Mouse (Mus musculus) C2C12 (cell line): Measurements from ENCODE around the gene Gorasp2. TPM values are rescaled to one million over a fixed set of nuclear protein-coding genes. Genes with fewer than 3 reads are reported as not detected.

Experiments
- H3K27me3 ChIP-seq: one replicate; pipeline ENCODE4 v1.6.1; 2011; ENCODE audit not compliant: control insufficient read depth, insufficient read depth, insufficient read length
- H3K36me3 ChIP-seq: one replicate; pipeline ENCODE4 v1.6.1; 2011; ENCODE audit not compliant: control insufficient read depth, insufficient read depth
- H3K4me3 ChIP-seq: one replicate; pipeline ENCODE4 v1.5.1; 2011; ENCODE audit warnings: mild to moderate bottlenecking, control low read depth; ENCODE audit not compliant: poor library complexity, insufficient read depth, severe bottlenecking
- H3K79me2 ChIP-seq: one replicate; pipeline ENCODE4 v1.6.1; 2011; ENCODE audit not compliant: control insufficient read depth, insufficient read depth
- H3K79me3 ChIP-seq: one replicate; pipeline ENCODE4 v1.6.1; 2011; ENCODE audit warnings: low read depth, control low read depth
- H3ac ChIP-seq: one replicate; pipeline ENCODE3; 2011; ENCODE audit warnings: low read depth; ENCODE audit not compliant: control insufficient read depth, insufficient read length
- CEBPB ChIP-seq: IDR thresholded peaks from one replicate; pipeline ENCODE4 v1.6.1; 2011; ENCODE audit warnings: low read depth, mild to moderate bottlenecking, control low read depth, moderate library complexity
- CTCF ChIP-seq: IDR thresholded peaks from one replicate; pipeline ENCODE4 v1.5.1; 2011; ENCODE audit not compliant: control insufficient read depth, insufficient read depth, insufficient read length
- FOSL1 ChIP-seq: IDR thresholded peaks from one replicate; pipeline ENCODE4 v1.8.0; 2011; ENCODE audit warnings: mild to moderate bottlenecking, low read length; ENCODE audit not compliant: poor library complexity, insufficient read depth, severe bottlenecking
- MAX ChIP-seq: IDR thresholded peaks from one replicate; pipeline ENCODE4 v1.6.1; 2011; ENCODE audit warnings: mild to moderate bottlenecking, control low read depth
- MYOD1 ChIP-seq: IDR thresholded peaks from one replicate; pipeline ENCODE4 v1.6.1; 2011; ENCODE audit warnings: low read depth; ENCODE audit not compliant: control insufficient read depth, insufficient read length
- MYOG ChIP-seq: IDR thresholded peaks from one replicate; pipeline ENCODE4 v1.6.1; 2011; ENCODE audit not compliant: control insufficient read depth, insufficient read length; ENCODE audit errors: extremely low read depth
- USF1 ChIP-seq: IDR thresholded peaks from one replicate; pipeline ENCODE4 v1.6.1; 2011; ENCODE audit warnings: low read depth, mild to moderate bottlenecking, control low read depth, moderate library complexity
- polyA plus RNA-seq: library from polyadenylated mRNA; unstranded; fragments of >200 nt; fragmentation: generic; extraction: Trizol; gene quantifications from one replicate; pipeline ENCODE4 v1.2.1, GENCODE M21; 2012; ENCODE audit warnings: missing spikeins

Gorasp2 gene
- polyA plus RNA-seq, 1 experiment = 114 TPM

DNA sequence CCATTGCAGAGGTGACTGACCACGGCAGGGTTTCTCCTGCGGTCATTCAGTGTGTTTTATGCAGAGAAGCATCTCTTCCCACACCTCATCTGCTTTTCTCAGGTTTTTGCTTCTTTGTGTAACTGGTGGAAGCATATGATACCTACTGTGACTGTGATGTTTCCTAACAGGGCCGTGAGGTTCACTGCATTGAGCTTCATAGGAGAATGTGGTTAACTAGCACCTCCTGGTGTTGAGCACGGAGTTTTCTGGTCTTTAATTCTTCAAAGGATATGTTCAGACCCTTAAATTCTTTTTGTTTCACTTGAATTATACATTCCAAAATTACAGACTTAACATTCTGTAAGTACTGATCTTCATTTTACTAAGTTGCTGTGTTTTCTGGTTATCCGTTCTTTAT is 2.4 kb downstream of the Gorasp2 start:
- Histone ChIP-seq H3K27me3 (no peaks in the 10 kb centered on the region), H3K79me2 (peaks cover 74% of the 10 kb centered on the region), H3ac (no peak overlapping the region), H3K79me3 (peaks cover 70% of the 10 kb centered on the region), H3K4me3 (no peak overlapping the region), H3K36me3 (peaks cover 17% of the 10 kb centered on the region)
- no peak for TF ChIP-seq MYOG
- no peak for TF ChIP-seq FOSL1
- no peak for TF ChIP-seq MAX
- no peak for TF ChIP-seq CTCF
- TF ChIP-seq MYOD1 = no peak
- TF ChIP-seq USF1 = no peak
- no peak for TF ChIP-seq CEBPB

DNA sequence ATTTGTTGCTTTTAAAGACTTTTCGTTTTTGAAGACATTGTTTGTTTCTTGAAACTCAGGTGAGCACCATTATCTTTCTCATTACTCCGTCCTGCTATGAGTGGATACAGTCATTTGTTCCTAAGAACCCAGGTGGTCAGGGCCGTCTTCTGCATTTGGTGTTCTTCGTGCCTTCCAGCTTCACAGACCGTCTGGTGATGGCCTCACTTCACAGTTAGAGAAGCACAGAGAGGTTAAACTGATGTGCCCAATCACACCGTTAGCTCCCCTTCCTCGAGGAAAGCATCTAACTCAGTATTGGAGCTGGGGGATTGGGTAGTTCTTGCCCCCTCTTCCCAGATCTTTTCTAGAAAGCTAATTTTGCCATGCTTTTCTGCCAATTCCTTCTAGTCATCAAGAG is 5.6 kb downstream of the Gorasp2 start:
- no peak overlapping the region for H3K4me3 ChIP-seq
- no peaks in the 10 kb centered on the region for H3K27me3 ChIP-seq
- peaks cover 95% of the 10 kb centered on the region for H3K79me3 ChIP-seq
- peaks cover 17% of the 10 kb centered on the region for H3K36me3 ChIP-seq
- TF ChIP-seq MYOG (no peak), CEBPB (no peak), CTCF (no peak), USF1 (no peak), MYOD1 (no peak), MAX (no peak), FOSL1 (no peak)
- H3ac ChIP-seq = no peak overlapping the region
- H3K79me2 ChIP-seq = peaks cover 100% of the 10 kb centered on the region

DNA sequence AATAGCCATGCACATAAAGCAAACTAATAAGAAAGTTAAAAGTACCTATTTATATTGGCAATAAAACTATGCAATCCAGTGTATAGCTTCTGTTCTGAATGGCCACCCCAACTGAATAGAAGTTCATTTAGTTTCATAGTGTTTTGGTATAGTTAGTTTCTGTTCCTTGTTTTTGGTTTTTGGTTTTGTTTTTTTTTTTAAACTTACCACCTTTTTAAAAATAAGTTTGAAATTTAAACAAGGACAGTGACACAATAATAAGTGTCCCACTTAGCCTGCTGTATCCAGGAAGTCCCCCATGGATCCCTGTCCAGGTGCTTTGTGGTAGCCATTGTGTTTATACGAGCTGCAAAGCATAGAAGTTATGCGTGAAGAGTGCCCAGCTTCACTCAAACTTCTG is 7.9 kb downstream of the Gorasp2 start:
- H3K36me3 ChIP-seq = peaks cover 20% of the 10 kb centered on the region
- no peak overlapping the region for H3K4me3 ChIP-seq
- H3K79me2 ChIP-seq = peaks cover 100% of the 10 kb centered on the region
- H3K79me3 ChIP-seq = peaks cover 93% of the 10 kb centered on the region
- no peaks in the 10 kb centered on the region for H3K27me3 ChIP-seq
- H3ac ChIP-seq = no peak overlapping the region
- TF ChIP-seq CTCF (no peak), MYOG (no peak), USF1 (no peak), MAX (no peak), FOSL1 (no peak)

DNA sequence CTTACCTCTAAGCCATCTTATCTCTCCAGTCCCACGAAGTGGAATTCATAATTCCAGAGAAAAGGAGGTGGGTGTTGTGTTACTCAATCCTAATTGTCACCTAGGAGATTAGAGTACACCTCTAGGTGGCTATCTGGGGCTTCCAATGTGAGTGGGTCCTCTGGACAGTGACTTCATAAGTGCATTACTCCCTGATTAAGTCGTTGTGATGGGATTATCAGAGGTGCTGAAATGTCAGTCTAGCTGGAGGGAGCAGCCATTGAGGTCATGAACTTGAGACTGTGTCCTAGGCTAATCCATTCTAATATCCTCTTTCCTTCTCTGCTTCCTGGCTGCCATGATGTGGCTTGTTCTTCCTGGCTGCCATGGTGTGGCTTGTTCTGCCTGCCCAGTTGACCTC is 8.5 kb downstream of the Gorasp2 start:
- Histone ChIP-seq H3K27me3 (no peaks in the 10 kb centered on the region), H3K4me3 (no peak overlapping the region), H3K79me3 (peaks cover 93% of the 10 kb centered on the region), H3K36me3 (peaks cover 20% of the 10 kb centered on the region), H3K79me2 (peaks cover 100% of the 10 kb centered on the region), H3ac (no peak overlapping the region)
- TF ChIP-seq MAX (no peak), CEBPB (no peak), MYOG (no peak), FOSL1 (no peak), USF1 (no peak), CTCF (no peak), MYOD1 (no peak)

DNA sequence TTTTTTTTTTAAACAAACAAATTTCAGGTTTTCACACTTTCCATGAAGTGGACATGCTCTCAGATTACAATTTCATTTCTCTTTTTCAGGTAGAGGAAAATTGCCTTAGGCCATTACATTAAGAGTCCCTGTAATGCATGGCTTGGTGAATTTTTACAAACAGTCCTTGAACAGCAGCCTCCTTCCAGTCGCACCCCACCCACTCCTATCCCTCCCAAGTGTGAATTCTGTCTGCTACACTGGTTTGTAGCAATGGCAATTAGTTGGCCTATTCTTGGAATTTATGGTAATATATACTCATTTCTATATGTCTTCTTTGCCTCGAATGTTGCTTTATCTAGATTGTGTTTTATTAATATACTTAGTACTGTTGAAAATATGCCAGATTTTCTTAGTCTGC is 11.1 kb downstream of the Gorasp2 start:
- Histone ChIP-seq H3K27me3 (no peaks in the 10 kb centered on the region), H3K79me3 (peaks cover 70% of the 10 kb centered on the region), H3K4me3 (no peak overlapping the region), H3ac (no peak overlapping the region), H3K79me2 (peaks cover 90% of the 10 kb centered on the region), H3K36me3 (peaks cover 22% of the 10 kb centered on the region)
- TF ChIP-seq MAX (no peak), USF1 (no peak), FOSL1 (no peak), CTCF (no peak), CEBPB (no peak), MYOG (no peak), MYOD1 (no peak)

DNA sequence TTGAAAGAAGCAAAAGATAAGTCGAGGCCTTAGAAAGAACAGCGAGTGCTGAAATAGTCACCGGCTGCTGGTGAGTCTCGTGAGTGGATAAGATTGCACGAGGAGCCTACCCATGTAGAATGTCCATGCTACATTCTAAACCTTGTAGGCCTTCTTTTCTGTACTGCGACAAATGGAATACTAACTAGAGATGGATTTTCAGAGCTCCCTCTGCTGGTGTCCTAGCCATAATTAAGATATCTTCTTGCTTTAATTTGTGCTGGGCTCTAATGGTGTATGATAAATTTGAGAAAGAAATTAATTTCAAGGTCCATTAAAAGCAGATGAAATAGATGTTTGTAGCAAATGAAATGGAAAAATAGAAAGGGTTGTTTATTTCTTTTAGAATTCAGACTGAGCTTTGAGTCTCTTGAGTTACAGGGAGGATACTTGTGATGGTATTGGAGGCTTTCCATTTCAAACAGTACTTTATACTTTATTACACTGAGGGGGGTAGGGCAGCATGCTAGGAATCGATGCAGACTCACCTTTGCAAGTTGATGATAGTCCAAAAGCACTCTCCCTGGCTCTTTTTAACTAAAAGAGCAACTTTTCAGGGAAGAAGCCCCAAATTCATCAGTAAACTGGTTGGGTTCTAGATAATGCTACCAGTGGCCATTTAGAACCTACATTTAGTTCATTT is 12.2 kb downstream of the Gorasp2 start:
- Histone ChIP-seq H3K36me3 (peaks cover 33% of the 10 kb centered on the region), H3K27me3 (no peaks in the 10 kb centered on the region), H3K4me3 (no peak overlapping the region), H3ac (no peak overlapping the region), H3K79me3 (peaks cover 59% of the 10 kb centered on the region), H3K79me2 (peaks cover 79% of the 10 kb centered on the region)
- TF ChIP-seq MAX = no peak
- no peak for TF ChIP-seq MYOG
- TF ChIP-seq MYOD1 = no peak
- no peak for TF ChIP-seq FOSL1
- TF ChIP-seq CEBPB = no peak
- no peak for TF ChIP-seq USF1
- TF ChIP-seq CTCF = no peak
